Mouse (Mus musculus): ENCODE results near the gene Traf3ip2. TPM values are rescaled to one million over a fixed set of nuclear protein-coding genes. Genes with fewer than 3 reads are reported as not detected.

Gene Traf3ip2
- polyA plus RNA-seq, 1 experiment from 2014 or later = 6.6 TPM

DNA sequence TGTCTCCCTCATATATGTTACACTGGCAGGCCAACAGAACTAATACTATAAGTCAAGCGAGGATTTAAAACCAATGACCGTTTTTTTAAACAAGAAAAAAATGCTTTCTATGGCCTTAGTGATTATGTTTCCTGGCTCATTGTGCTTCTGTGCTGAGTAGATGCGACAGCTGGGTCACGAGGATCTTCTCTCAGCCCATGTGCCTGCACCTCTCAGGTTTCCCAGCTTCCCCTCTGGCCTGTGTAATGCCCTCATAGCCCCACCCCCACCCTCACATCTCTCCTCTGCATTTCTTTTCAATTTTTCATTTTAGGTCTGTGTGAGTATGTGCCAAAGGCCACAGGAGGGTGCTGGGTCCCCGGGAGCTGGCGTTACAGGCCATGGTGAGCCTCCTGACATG, 20.6 kb downstream of the Traf3ip2 start:
- WGBS = 85% methylated on average over 6 of the region's 6 CpGs
- no peak for DNase-seq (ENCODE audit: low spot score)
- Histone ChIP-seq H3K4me2 (no peak overlapping the region), H3K27ac (ENCODE audit: low read depth, low read length) (no peak overlapping the region), H3K27me3 (replicated peaks; ENCODE audit: control insufficient read depth, insufficient read depth, low read length) (no peaks in the 10 kb centered on the region), H3K4me1 (replicated peaks; ENCODE audit: control insufficient read depth, insufficient read depth, low read length) (peaks cover 4% of the 10 kb centered on the region), H3K9me3 (ENCODE audit: control insufficient read depth, low read length) (no peaks in the 10 kb centered on the region), H3K4me3 (ENCODE audit: low read depth, low read length) (no peak overlapping the region), H3K9ac (ENCODE audit: low read depth, low read length) (no peak overlapping the region), H3K36me3 (ENCODE audit: control insufficient read depth, insufficient read depth, low read length) (no peaks in the 10 kb centered on the region)
- ATAC-seq (replicated peaks; ENCODE audit: low FRiP score) = no peak

DNA sequence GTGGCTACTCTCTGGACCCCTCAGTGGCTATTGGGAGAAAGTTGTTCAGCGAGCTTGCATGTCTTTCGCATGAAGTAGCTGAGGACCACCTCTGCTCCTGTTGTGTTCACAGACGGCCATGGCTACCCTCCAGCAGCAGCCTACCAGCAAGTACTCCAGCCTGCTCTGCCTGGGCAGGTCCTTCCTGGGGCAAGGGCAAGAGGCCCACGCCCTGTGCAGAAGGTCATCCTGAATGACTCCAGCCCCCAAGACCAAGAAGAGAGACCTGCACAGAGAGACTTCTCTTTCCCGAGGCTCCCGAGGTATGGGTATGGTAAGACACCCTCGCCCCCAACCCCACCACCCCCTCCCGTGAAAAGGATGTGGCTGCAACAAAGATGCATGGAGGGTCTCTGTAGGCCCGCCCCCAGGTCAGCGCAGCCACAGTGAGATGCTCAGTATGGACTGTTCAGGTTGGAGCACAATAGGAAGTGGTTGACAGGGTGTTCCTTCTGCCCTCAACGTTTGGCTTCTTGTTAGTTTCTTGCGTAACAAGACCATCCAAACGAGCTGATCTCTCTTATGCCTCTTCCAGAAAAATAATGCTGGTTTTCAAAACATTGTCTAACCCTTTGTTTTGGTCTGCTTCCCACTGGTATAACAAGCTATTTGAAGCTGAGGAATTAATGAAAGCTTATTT, 21.8 kb downstream of the Traf3ip2 start:
- Histone ChIP-seq H3K27me3 (replicated peaks; ENCODE audit: control insufficient read depth, insufficient read depth, low read length) (no peaks in the 10 kb centered on the region), H3K36me3 (ENCODE audit: control insufficient read depth, insufficient read depth, low read length) (no peaks in the 10 kb centered on the region)

DNA sequence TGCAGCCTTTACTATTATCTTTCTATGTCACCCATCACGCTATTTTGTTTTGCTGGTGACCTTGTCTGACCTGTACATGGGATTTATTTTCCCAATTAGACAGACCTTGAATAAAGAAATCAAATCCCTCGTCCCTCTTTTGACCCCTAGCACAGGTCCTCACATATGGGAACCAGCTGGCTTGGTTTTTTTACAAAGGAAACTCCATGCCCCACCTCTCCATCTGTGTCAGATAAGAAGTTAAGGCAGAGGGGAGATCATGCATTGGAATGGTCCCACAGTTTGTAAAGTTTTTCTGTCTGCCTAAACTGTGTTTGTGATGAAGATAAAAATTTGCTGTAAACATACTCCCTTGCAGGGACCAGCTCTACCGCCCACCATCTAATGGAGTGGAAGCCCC, 26.1 kb downstream of the Traf3ip2 start:
- Histone ChIP-seq H3K9me3 (ENCODE audit: control insufficient read depth, low read length) (no peaks in the 10 kb centered on the region), H3K27ac (ENCODE audit: low read depth, low read length) (no peak overlapping the region), H3K27me3 (replicated peaks; ENCODE audit: control insufficient read depth, insufficient read depth, low read length) (no peaks in the 10 kb centered on the region), H3K9ac (ENCODE audit: low read depth, low read length) (no peak overlapping the region), H3K4me1 (replicated peaks; ENCODE audit: control insufficient read depth, insufficient read depth, low read length) (peaks cover 4% of the 10 kb centered on the region; the same call in 1 of the 2 replicates), H3K4me3 (ENCODE audit: low read depth, low read length) (no peak overlapping the region), H3K36me3 (ENCODE audit: control insufficient read depth, insufficient read depth, low read length) (no peaks in the 10 kb centered on the region), H3K4me2 (no peak overlapping the region)
- 50% methylated on average over 3 of the region's 3 CpGs for WGBS
- ATAC-seq (replicated peaks; ENCODE audit: low FRiP score) (no peak), DNase-seq (ENCODE audit: low spot score) (no peak)

More for the DNA sequence above, 21.8 kb downstream of the Traf3ip2 start:
- no peaks in the 10 kb centered on the region for H3K9me3 ChIP-seq (ENCODE audit: control insufficient read depth, low read length)
- WGBS = 73% methylated on average over 13 of the region's 13 CpGs
- ATAC-seq (replicated peaks; ENCODE audit: low FRiP score) = no peak
- no peak for DNase-seq (ENCODE audit: low spot score)
- no peak overlapping the region for H3K4me3 ChIP-seq (ENCODE audit: low read depth, low read length)
- no peak overlapping the region for H3K27ac ChIP-seq (ENCODE audit: low read depth, low read length)
- no peak overlapping the region for H3K4me2 ChIP-seq
- peaks cover 4% of the 10 kb centered on the region for H3K4me1 ChIP-seq (replicated peaks; ENCODE audit: control insufficient read depth, insufficient read depth, low read length)
- H3K9ac ChIP-seq (ENCODE audit: low read depth, low read length) = no peak overlapping the region

DNA sequence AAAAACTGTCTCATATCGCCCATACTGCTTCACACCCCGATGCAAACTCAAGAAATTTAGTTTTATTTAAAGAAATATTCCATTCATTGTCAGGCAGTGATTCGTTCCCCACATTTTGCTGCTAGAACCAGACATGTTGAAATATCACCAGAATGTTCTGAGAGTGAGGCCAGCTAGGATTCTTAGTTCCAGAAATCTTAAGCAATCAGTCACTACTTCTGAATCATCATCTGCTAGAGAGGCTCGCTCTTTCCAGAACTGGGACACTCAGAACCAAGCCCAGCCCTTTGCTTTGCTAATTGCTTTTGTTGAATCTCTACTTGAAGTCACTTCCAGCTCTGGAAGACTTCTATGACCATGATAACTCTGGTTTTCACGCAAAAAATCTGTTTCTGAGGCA, 27.0 kb downstream of the Traf3ip2 start:
- Histone ChIP-seq H3K4me2 (no peak overlapping the region), H3K27me3 (replicated peaks; ENCODE audit: control insufficient read depth, insufficient read depth, low read length) (no peaks in the 10 kb centered on the region), H3K4me3 (ENCODE audit: low read depth, low read length) (no peak overlapping the region), H3K9ac (ENCODE audit: low read depth, low read length) (no peak overlapping the region), H3K4me1 (replicated peaks; ENCODE audit: control insufficient read depth, insufficient read depth, low read length) (peaks cover 4% of the 10 kb centered on the region; the same call in 1 of the 2 replicates), H3K27ac (ENCODE audit: low read depth, low read length) (no peak overlapping the region), H3K36me3 (ENCODE audit: control insufficient read depth, insufficient read depth, low read length) (no peaks in the 10 kb centered on the region), H3K9me3 (ENCODE audit: control insufficient read depth, low read length) (no peaks in the 10 kb centered on the region)
- 83% methylated on average over 5 of the region's 5 CpGs for WGBS
- ATAC-seq (replicated peaks; ENCODE audit: low FRiP score) (no peak), DNase-seq (ENCODE audit: low spot score) (no peak)

DNA sequence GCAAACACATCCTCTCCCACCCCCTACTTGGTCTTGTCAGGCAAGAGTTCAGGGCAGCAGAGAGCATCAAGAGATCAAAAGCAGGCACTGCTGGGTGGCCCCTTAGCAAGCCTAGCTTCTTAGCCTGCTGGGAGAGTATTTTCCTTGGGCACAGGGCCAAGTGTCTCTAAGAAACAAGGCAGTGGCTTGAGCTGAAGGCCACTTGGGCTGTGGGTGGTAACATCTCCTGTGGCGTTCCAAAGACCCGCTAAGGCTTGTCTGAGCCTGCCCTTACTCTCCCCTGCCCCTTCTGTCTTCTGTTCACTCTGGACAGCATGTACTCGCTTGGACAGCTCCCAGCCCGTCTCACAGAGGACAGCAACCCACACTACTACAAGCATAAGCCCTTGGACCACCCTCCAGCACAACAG, 28.1 kb downstream of the Traf3ip2 start:
- Histone ChIP-seq H3K4me3 (ENCODE audit: low read depth, low read length) (no peak overlapping the region), H3K4me1 (replicated peaks; ENCODE audit: control insufficient read depth, insufficient read depth, low read length) (peaks cover 5% of the 10 kb centered on the region; the same call in 1 of the 2 replicates), H3K27ac (ENCODE audit: low read depth, low read length) (no peak overlapping the region), H3K9ac (ENCODE audit: low read depth, low read length) (no peak overlapping the region), H3K9me3 (ENCODE audit: control insufficient read depth, low read length) (no peaks in the 10 kb centered on the region), H3K27me3 (replicated peaks; ENCODE audit: control insufficient read depth, insufficient read depth, low read length) (no peaks in the 10 kb centered on the region), H3K4me2 (no peak overlapping the region), H3K36me3 (ENCODE audit: control insufficient read depth, insufficient read depth, low read length) (no peaks in the 10 kb centered on the region)
- ATAC-seq (replicated peaks; ENCODE audit: low FRiP score) (no peak; the same call in 1 of the 2 replicates), DNase-seq (ENCODE audit: low spot score) (no peak)
- WGBS = 52% methylated on average over 4 of the region's 4 CpGs

DNA sequence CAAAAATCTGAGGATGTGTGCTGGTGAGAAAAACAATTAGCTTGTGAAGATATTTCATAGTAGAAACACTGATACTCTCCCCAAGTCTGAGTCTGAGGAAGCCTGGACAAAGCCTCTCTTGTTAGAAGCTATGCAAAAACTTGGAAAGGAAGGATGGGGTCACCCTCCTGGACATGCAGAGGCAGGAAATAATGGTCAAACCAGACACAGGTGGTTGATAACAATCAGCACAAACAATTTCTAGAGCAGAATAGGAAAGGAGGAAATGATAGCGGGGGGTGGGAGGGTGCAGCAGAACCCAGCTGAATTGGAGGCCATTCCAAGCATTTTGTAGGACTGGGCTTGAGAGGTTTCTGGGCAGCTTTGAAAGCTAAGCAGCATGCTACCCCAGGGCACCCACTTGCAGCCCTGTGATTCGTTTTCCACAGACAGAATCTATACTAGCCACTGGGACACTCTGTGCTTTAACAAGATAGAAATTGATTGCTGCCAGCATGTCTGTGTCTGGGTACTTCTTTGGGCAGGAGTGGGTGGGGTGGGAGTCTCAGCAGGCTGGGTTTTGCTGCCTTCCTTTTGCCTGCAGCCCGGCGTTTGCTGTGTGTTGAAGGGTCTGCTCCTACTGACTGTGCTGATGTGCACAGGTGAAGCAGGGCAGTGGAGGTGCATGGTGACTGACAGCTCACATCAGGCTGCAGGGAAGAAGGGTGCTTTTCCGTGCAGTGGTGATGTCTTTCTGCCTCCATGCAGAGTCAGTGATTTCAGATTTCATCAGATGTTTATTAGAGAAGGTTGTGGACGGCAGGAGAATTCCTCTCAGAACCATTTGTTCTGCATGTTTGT, 33.3 kb downstream of the Traf3ip2 start:
- DNase-seq (ENCODE audit: low spot score) = no peak
- Histone ChIP-seq H3K9me3 (ENCODE audit: control insufficient read depth, low read length) (no peaks in the 10 kb centered on the region), H3K27me3 (replicated peaks; ENCODE audit: control insufficient read depth, insufficient read depth, low read length) (no peaks in the 10 kb centered on the region), H3K4me3 (ENCODE audit: low read depth, low read length) (no peak overlapping the region), H3K9ac (ENCODE audit: low read depth, low read length) (no peak overlapping the region), H3K36me3 (ENCODE audit: control insufficient read depth, insufficient read depth, low read length) (no peaks in the 10 kb centered on the region), H3K4me2 (no peak overlapping the region), H3K27ac (ENCODE audit: low read depth, low read length) (peak overlapping the region; percentile 28; the same call in 1 of the 2 replicates), H3K4me1 (replicated peaks; ENCODE audit: control insufficient read depth, insufficient read depth, low read length) (peaks cover 14% of the 10 kb centered on the region)
- no peak for ATAC-seq (replicated peaks; ENCODE audit: low FRiP score)
- WGBS = 33% methylated on average over 6 of the region's 6 CpGs

DNA sequence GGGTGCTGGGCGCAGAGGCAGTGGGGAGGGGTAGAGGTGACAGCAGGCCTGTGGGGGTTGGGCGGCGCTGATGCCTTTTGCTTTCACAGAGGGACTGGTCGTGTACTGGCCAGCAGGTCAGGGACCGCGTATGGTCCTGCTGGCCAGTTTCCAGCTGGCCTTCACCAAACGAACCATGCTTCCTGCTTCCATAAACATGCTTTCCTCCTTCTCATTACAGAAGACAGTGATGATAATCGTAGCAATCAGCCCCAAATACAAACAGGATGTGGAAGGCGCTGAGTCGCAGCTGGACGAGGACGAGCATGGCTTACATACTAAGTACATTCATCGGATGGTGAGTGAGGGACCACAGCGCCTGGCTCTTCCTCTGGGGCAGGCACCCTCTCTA, 33.9 kb downstream of the Traf3ip2 start:
- H3K4me2 ChIP-seq = no peak overlapping the region; the same call in 1 of the 2 replicates
- H3K27me3 ChIP-seq (replicated peaks; ENCODE audit: control insufficient read depth, insufficient read depth, low read length) = no peaks in the 10 kb centered on the region
- no peak for DNase-seq (ENCODE audit: low spot score)
- H3K36me3 ChIP-seq (ENCODE audit: control insufficient read depth, insufficient read depth, low read length) = 0 out of 2 replicates have a peak, but pooled peaks cover 2% of the 10 kb centered on the region
- WGBS = 43% methylated on average over 14 of the region's 14 CpGs
- peaks cover 14% of the 10 kb centered on the region for H3K4me1 ChIP-seq (replicated peaks; ENCODE audit: control insufficient read depth, insufficient read depth, low read length)
- H3K9me3 ChIP-seq (ENCODE audit: control insufficient read depth, low read length) = no peaks in the 10 kb centered on the region
- no peak overlapping the region for H3K9ac ChIP-seq (ENCODE audit: low read depth, low read length)
- ATAC-seq (replicated peaks; ENCODE audit: low FRiP score) = no peak; the same call in 1 of the 2 replicates
- H3K27ac ChIP-seq (ENCODE audit: low read depth, low read length) = peak overlapping the region; percentile 28; the same call in 1 of the 2 replicates
- H3K4me3 ChIP-seq (ENCODE audit: low read depth, low read length) = no peak overlapping the region

DNA sequence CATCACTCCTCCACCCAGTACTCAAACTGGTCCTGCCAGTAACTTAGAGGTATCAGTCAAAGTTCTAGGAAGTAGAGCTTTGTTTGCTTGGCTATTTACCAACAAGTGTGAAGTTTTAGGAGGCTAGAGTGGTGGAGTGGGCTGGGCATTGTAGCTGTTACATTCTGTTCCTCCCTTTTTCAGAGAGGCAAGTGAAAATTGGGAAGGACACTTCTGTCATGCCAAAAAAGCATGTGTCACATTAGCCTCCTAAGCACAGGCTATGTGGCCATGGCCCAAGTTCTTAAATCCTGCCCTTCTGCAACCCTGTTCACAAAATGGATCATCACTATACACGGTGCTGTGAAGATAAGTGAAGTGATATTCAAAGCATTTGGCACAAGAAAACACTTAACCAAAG, 34.4 kb downstream of the Traf3ip2 start:
- no peak overlapping the region; the same call in 1 of the 2 replicates for H3K27ac ChIP-seq (ENCODE audit: low read depth, low read length)
- peaks cover 14% of the 10 kb centered on the region for H3K4me1 ChIP-seq (replicated peaks; ENCODE audit: control insufficient read depth, insufficient read depth, low read length)
- no peak overlapping the region for H3K9ac ChIP-seq (ENCODE audit: low read depth, low read length)
- H3K4me3 ChIP-seq (ENCODE audit: low read depth, low read length) = no peak overlapping the region
- DNase-seq (ENCODE audit: low spot score) (no peak), ATAC-seq (replicated peaks; ENCODE audit: low FRiP score) (no peak)
- WGBS = 68% methylated on average over 1 of the region's 1 CpGs
- H3K9me3 ChIP-seq (ENCODE audit: control insufficient read depth, low read length) = no peaks in the 10 kb centered on the region
- 0 out of 2 replicates have a peak, but pooled peaks cover 4% of the 10 kb centered on the region for H3K36me3 ChIP-seq (ENCODE audit: control insufficient read depth, insufficient read depth, low read length)
- no peak overlapping the region for H3K4me2 ChIP-seq
- H3K27me3 ChIP-seq (replicated peaks; ENCODE audit: control insufficient read depth, insufficient read depth, low read length) = no peaks in the 10 kb centered on the region
